Mouse (Mus musculus) midbrain, embryonic 11.5 days (tissue): Measurements from ENCODE around the gene Ldhb. TPM values are rescaled to one million over a fixed set of nuclear protein-coding genes. Genes with fewer than 3 reads are reported as not detected.

ENCODE experiments used
- ATAC-seq: fragments of 200-750 bp; cut with Nextera tagmentation; 2 replicates; pipeline ENCODE4 v1.8.0; 2017; ENCODE audit warnings: moderate TSS enrichment, moderate library complexity; ENCODE audit not compliant: low FRiP score
- DNase-seq: peaks from one replicate; pipeline ENCODE4 v3.0.0; 2015; ENCODE audit warnings: low spot score; ENCODE audit errors: missing footprints
- H3K27ac ChIP-seq: fragments of 300-500 bp; sonication (generic); 2 replicates; pipeline ENCODE4 v1.5.1; 2014; ENCODE audit warnings: low read depth, low read length
- H3K27me3 ChIP-seq: fragments of 300-500 bp; sonication (generic); 2 replicates; pipeline ENCODE4 v1.6.1; 2014; ENCODE audit warnings: mild to moderate bottlenecking, low read length, moderate library complexity, mixed read lengths; ENCODE audit not compliant: control insufficient read depth, insufficient read depth
- H3K36me3 ChIP-seq: fragments of 300-500 bp; sonication (generic); 2 replicates; pipeline ENCODE4 v1.6.1; 2014; ENCODE audit warnings: mild to moderate bottlenecking, low read length, moderate library complexity, mixed read lengths; ENCODE audit not compliant: control insufficient read depth, insufficient read depth
- H3K4me1 ChIP-seq: fragments of 300-500 bp; sonication (generic); 2 replicates; pipeline ENCODE4 v1.6.1; 2014; ENCODE audit warnings: low read length; ENCODE audit not compliant: control insufficient read depth, insufficient read depth
- H3K4me2 ChIP-seq: fragments of 300-500 bp; sonication (generic); 2 replicates; pipeline ENCODE4 v1.6.1; 2014; ENCODE audit warnings: mild to moderate bottlenecking, moderate library complexity
- H3K4me3 ChIP-seq: fragments of 300-500 bp; sonication (generic); 2 replicates; pipeline ENCODE4 v1.5.1; 2014; ENCODE audit warnings: low read depth, low read length
- H3K9ac ChIP-seq: fragments of 300-500 bp; sonication (generic); 2 replicates; pipeline ENCODE4 v1.6.1; 2014; ENCODE audit warnings: low read length
- H3K9me3 ChIP-seq: fragments of 300-500 bp; sonication (generic); 2 replicates; pipeline ENCODE4 v1.6.1; 2016; ENCODE audit warnings: low read length; ENCODE audit not compliant: control insufficient read depth
- WGBS: fragments of 180-500 bp; shearing (Covaris S2); extraction: QIAGEN DNeasy Blood & Tissue Kit; methylation state at CpG from one replicate; pipeline ENCODE4 v1.1.7; 2014; 5-methylcytosine and 5-hydroxymethylcytosine counted together
- polyA plus RNA-seq: library from polyadenylated mRNA; unstranded; fragments of >200 nt; fragmentation: Nextera tagmentation; extraction: Ambion mirVana; gene quantifications from 2 replicates; pipeline ENCODE4 v1.2.1, GENCODE M21; 2014

Ldhb gene
- polyA plus RNA-seq, 1 experiment from 2014 or later, result 385 TPM

DNA sequence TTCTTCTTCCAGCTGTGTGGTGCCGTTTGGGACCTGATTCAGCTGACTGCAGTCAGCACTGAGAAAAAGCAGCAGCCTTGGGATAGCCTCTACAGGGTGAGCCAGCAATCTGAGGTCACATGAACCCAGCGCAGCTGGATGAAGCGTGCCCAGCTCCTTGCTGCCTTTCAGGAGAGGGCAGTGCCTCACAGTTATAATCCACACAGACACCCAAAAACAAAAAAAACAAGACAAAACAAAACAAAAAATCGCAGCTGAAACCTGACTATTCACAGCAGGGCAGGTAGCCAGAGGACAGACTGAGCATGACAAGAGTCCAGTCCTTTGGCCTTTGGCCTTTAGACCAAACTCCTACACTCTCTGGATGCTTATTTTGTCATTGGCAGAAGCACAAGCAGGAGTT is 35.0 kb downstream of the Ldhb start, which contains the start of gene Gys2:
Gene Gys2, minus strand, starts transcription at position 309 of the 403 bp plus-strand sequence.
- DNase-seq, result no peak
- Histone ChIP-seq H3K27ac (no peak within 1 kb of the TSS), H3K4me2 (no peak within 1 kb of the TSS), H3K9ac (no peak within 1 kb of the TSS), H3K9me3 (no peaks in the 10 kb centered on the region), H3K4me3 (no peak within 1 kb of the TSS), H3K4me1 (no peaks in the 10 kb centered on the region), H3K36me3 (no peaks in the 10 kb centered on the region), H3K27me3 (no peaks in the 10 kb centered on the region)
- no peak for ATAC-seq
- WGBS, result 55% methylated on average over 4 of the region's 4 CpGs

DNA sequence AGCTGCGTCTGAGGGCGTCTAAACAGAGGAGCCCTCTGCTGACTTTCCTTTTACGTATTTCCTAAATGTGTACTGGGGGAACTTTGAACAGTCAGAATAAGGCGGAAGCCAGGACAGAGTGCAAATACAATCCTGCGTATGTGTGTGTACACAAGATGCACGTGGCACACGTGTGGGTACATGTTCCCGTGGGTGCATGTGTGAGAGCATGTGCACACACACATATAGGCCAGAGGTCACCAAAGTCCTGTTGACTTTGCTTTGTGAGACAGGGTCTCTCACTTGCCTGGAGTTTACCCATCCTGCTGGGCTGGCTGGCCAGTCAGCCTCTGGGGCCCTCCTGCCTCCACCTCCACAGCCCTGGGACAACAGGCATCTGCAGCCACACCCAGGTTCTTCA is 36.6 kb downstream of the Ldhb start:
- DNase-seq, result no peak
- H3K27ac ChIP-seq, result no peak overlapping the region
- no peak overlapping the region for H3K9ac ChIP-seq
- WGBS, result 78% methylated on average over 8 of the region's 8 CpGs
- H3K4me3 ChIP-seq, result no peak overlapping the region
- H3K36me3 ChIP-seq, result no peaks in the 10 kb centered on the region
- no peak for ATAC-seq
- H3K9me3 ChIP-seq, result no peaks in the 10 kb centered on the region
- no peak overlapping the region for H3K4me2 ChIP-seq
- no peaks in the 10 kb centered on the region for H3K4me1 ChIP-seq
- no peaks in the 10 kb centered on the region for H3K27me3 ChIP-seq

- H3K36me3 ChIP-seq, result no peaks in the 10 kb centered on the region
- H3K27me3 ChIP-seq, result no peaks in the 10 kb centered on the region
- no peak overlapping the region for H3K27ac ChIP-seq
- DNase-seq (no peak), ATAC-seq (peak; percentile 68)
- no peaks in the 10 kb centered on the region for H3K9me3 ChIP-seq
- no peak overlapping the region for H3K4me2 ChIP-seq
- H3K9ac ChIP-seq, result no peak overlapping the region
- 64% methylated on average over 4 of the region's 4 CpGs for WGBS
- H3K4me3 ChIP-seq, result no peak overlapping the region
- no peaks in the 10 kb centered on the region for H3K4me1 ChIP-seq
Observed at GRCm38 (mm10) chr6:142469602-142470001, 38.2 kb downstream of the Ldhb start.

DNA sequence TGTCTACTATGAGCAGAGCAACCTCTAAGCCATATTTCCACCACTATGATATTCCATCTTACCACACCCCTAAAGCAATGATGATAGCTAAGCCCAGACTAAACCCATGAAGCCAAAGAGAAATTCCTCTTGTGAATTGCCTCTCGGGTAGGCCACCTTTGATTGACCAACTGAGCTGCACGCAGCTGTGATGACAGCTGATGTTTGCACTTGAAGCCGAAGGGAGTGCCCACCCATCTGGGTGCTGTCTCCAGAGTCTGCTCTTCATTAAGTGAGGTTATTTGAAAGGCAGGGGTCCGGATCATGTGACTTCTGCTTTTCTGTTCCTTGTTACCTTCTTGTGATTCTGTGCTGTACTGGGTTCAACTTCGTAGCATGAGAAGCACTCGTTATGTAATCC is 45.6 kb downstream of the Ldhb start:
- no peak for ATAC-seq
- DNase-seq, result no peak
- peaks cover 8% of the 10 kb centered on the region; the same call in 1 of the 2 replicates for H3K4me1 ChIP-seq
- H3K9ac ChIP-seq, result no peak overlapping the region
- no peak overlapping the region for H3K4me3 ChIP-seq
- 78% methylated on average over 6 of the region's 6 CpGs for WGBS
- H3K9me3 ChIP-seq, result no peaks in the 10 kb centered on the region
- H3K27ac ChIP-seq, result no peak overlapping the region
- H3K27me3 ChIP-seq, result no peaks in the 10 kb centered on the region; the same call in 1 of the 2 replicates
- no peaks in the 10 kb centered on the region for H3K36me3 ChIP-seq
- H3K4me2 ChIP-seq, result no peak overlapping the region

DNA sequence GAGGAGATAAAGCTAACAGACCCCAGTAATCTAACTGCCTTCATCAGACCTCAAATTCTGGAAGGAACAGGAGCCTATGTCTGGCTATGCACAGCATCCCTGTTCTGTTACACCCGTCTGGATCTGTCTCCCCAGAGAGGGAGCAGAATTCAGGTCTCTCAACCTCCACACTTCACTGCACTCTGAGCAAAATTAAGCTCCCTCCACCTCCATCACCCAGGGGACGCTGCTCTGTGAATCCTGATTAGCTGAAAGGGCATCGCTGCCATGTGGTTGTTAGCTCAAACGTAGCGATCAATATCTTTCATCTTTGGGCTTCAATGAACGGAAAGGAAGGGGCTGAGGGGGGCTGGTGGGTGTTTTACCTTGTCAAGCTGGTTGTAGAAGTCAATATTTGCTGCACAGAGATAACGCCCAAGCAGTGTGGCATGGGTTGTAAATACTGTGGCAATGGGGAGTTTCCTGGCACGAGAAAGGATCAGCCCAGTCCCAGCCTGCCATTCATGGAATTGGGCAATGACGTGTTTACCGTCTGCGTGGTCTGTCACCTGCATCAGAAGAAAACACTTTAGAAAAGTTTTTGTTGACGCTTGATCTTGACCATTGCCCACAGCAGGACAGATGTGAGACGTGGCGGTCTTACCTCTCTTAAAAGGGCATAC is 48.6 kb downstream of the Ldhb start:
- Histone ChIP-seq H3K27ac (peak overlapping the region; percentile 36; the same call in 1 of the 2 replicates), H3K9ac (no peak overlapping the region), H3K4me1 (peaks cover 8% of the 10 kb centered on the region; the same call in 1 of the 2 replicates), H3K36me3 (no peaks in the 10 kb centered on the region), H3K27me3 (no peaks in the 10 kb centered on the region; the same call in 1 of the 2 replicates), H3K4me2 (no peak overlapping the region), H3K4me3 (no peak overlapping the region), H3K9me3 (no peaks in the 10 kb centered on the region)
- 71% methylated on average over 14 of the region's 14 CpGs for WGBS
- peak; percentile 62 for ATAC-seq
- DNase-seq, result no peak

DNA sequence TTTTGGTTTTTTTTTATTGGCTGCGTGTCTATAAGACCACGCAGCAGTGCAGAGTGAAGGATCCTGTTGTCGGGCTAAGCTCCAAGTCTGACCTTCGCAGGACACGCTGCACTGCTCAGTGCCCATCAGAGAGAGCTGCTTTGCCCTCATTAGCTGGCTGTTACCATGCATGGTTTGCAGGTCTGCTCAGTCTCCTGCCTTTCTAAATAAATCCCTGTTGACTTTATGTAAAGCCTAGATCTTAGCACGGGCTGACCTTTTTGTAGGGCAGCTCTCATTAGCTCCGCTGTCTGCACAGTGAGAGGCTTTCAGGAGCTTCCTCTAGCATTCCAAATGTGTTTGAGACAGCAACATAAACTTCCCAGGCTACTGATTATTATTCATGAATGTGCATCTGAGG is 49.7 kb downstream of the Ldhb start:
- Histone ChIP-seq H3K27me3 (no peaks in the 10 kb centered on the region; the same call in 1 of the 2 replicates), H3K4me1 (peaks cover 8% of the 10 kb centered on the region; the same call in 1 of the 2 replicates), H3K4me3 (no peak overlapping the region), H3K36me3 (no peaks in the 10 kb centered on the region), H3K27ac (no peak overlapping the region), H3K4me2 (no peak overlapping the region), H3K9ac (no peak overlapping the region), H3K9me3 (no peaks in the 10 kb centered on the region)
- DNase-seq (no peak), ATAC-seq (peak; percentile 82)
- WGBS, result 32% methylated on average over 7 of the region's 7 CpGs

GRCm38 (mm10) chr6:142455314-142455996 is 52.3 kb downstream of the Ldhb start:
- Histone ChIP-seq H3K4me1 (peaks cover 8% of the 10 kb centered on the region; the same call in 1 of the 2 replicates), H3K9ac (no peak overlapping the region), H3K27me3 (no peaks in the 10 kb centered on the region), H3K36me3 (no peaks in the 10 kb centered on the region), H3K27ac (no peak overlapping the region), H3K9me3 (no peaks in the 10 kb centered on the region), H3K4me2 (no peak overlapping the region), H3K4me3 (no peak overlapping the region)
- DNase-seq, result no peak
- WGBS, result 62% methylated on average over 7 of the region's 7 CpGs
- no peak for ATAC-seq

- 81% methylated on average over 2 of the region's 2 CpGs for WGBS
Observed at GRCm38 (mm10) chr6:142453311-142453710, 54.4 kb downstream of the Ldhb start.

DNA sequence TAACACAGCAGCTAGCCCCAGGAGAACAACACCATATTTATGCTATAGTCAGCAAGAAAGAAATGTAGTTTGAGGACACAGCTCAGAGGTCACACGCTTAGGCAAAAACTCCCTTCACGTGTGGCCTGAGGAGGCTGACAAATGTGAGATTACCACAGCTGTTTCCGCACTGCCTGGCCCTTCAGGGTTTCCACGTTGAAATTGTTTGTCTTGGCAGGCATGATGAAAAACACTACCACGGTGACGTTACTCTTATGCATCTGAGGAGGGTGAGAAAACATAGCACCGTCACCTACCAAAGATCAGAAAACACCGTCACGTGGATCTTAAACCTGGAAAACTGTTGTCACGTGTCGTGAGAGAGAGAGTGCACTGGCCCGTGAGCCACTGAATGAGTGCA is 56.4 kb downstream of the Ldhb start:
- Histone ChIP-seq H3K36me3 (no peaks in the 10 kb centered on the region), H3K4me2 (no peak overlapping the region), H3K9ac (no peak overlapping the region), H3K27ac (no peak overlapping the region), H3K9me3 (no peaks in the 10 kb centered on the region), H3K27me3 (no peaks in the 10 kb centered on the region), H3K4me3 (no peak overlapping the region), H3K4me1 (no peaks in the 10 kb centered on the region)
- WGBS, result 85% methylated on average over 12 of the region's 12 CpGs
- ATAC-seq (no peak), DNase-seq (no peak)

More at GRCm38 (mm10) chr6:142453311-142453710, 54.4 kb downstream of the Ldhb start:
- Histone ChIP-seq H3K27ac (no peak overlapping the region), H3K4me3 (no peak overlapping the region), H3K9ac (no peak overlapping the region), H3K9me3 (no peaks in the 10 kb centered on the region), H3K4me2 (no peak overlapping the region), H3K4me1 (peaks cover 6% of the 10 kb centered on the region; the same call in 1 of the 2 replicates), H3K36me3 (no peaks in the 10 kb centered on the region), H3K27me3 (no peaks in the 10 kb centered on the region)
- ATAC-seq, result no peak
- DNase-seq, result no peak
